Mouse (Mus musculus) small intestine, adult 2 months (tissue): ENCODE results near the gene Tpcn1. TPM values are rescaled to one million over a fixed set of nuclear protein-coding genes. Genes with fewer than 3 reads are reported as not detected.
A peak's percentile ranks its signal among the peaks of the same experiment; 100 is the strongest.

Source experiments
- H3K27ac ChIP-seq: fragments of 200-500 bp; 2 replicates; pipeline ENCODE4 v1.5.1; 2012; ENCODE audit warnings: low read depth, low read length, control low read depth, inconsistent platforms; ENCODE audit not compliant: insufficient read depth
- H3K27me3 ChIP-seq: fragments of 200-500 bp; 2 replicates; pipeline ENCODE4 v1.6.1; 2012; ENCODE audit warnings: mild to moderate bottlenecking, moderate library complexity, low read length, inconsistent platforms; ENCODE audit not compliant: control insufficient read depth, insufficient read depth
- H3K36me3 ChIP-seq: fragments of 200-500 bp; 2 replicates; pipeline ENCODE4 v1.6.1; 2012; ENCODE audit warnings: mild to moderate bottlenecking, low read length, control low read depth, inconsistent platforms; ENCODE audit not compliant: control insufficient read depth, insufficient read depth
- H3K4me1 ChIP-seq: fragments of 200-500 bp; 2 replicates; pipeline ENCODE4 v1.6.1; 2012; ENCODE audit warnings: low read length, inconsistent platforms, mixed read lengths; ENCODE audit not compliant: control insufficient read depth, insufficient read depth, insufficient read length
- H3K4me3 ChIP-seq: fragments of 200-500 bp; 2 replicates; pipeline ENCODE4 v1.5.1; 2012; ENCODE audit warnings: low read depth, mild to moderate bottlenecking, control low read depth, inconsistent platforms, low read length, moderate library complexity
- CTCF ChIP-seq: fragments of 200-500 bp; IDR thresholded peaks from 2 replicates; pipeline ENCODE4 v1.5.1; 2012; ENCODE audit warnings: low read depth, mild to moderate bottlenecking, control low read depth, inconsistent platforms, low read length, moderate library complexity, mixed read lengths; ENCODE audit not compliant: insufficient replicate concordance, insufficient read length; ENCODE audit errors: extremely low read depth
- POLR2A ChIP-seq: fragments of 200-500 bp; IDR thresholded peaks from 2 replicates; pipeline ENCODE4 v1.6.1; 2012; ENCODE audit warnings: low read depth, mild to moderate bottlenecking, control low read depth, inconsistent platforms, low read length, moderate library complexity
- WGBS: fragments of 180-500 bp; shearing (Covaris S2); methylation state at CpG from one replicate; pipeline ENCODE4 v1.1.7; 2018; 5-methylcytosine and 5-hydroxymethylcytosine counted together
- polyA plus RNA-seq: library from polyadenylated mRNA; depleted of rRNA; stranded (reverse); fragments of >200 nt; gene quantifications from 2 replicates; pipeline ENCODE4 v1.2.3, GENCODE M21; 2012

Tpcn1 gene
- polyA plus RNA-seq, 1 experiment: 115 TPM

- Histone ChIP-seq H3K27ac (no peak overlapping the region), H3K4me3 (no peak overlapping the region), H3K27me3 (no peaks in the 10 kb centered on the region), H3K36me3 (peaks cover 60% of the 10 kb centered on the region), H3K4me1 (peaks cover 3% of the 10 kb centered on the region; the same call in 1 of the 2 replicates)
- TF ChIP-seq POLR2A (no peak), CTCF (peak; percentile 84)
- 21% methylated on average over 5 of the region's 5 CpGs for WGBS
Measured at GRCm38 (mm10) chr5:120619201-120619600, 30.7 kb upstream of the Tpcn1 start.

GRCm38 (mm10) chr5:120618778-120619177 is 30.3 kb upstream of the Tpcn1 start:
- no peak overlapping the region for H3K27ac ChIP-seq

GRCm38 (mm10) chr5:120615903-120616302 is 27.4 kb upstream of the Tpcn1 start:
- Histone ChIP-seq H3K27ac (no peak overlapping the region), H3K36me3 (peaks cover 28% of the 10 kb centered on the region), H3K4me3 (no peak overlapping the region), H3K27me3 (no peaks in the 10 kb centered on the region), H3K4me1 (peaks cover 7% of the 10 kb centered on the region)
- TF ChIP-seq CTCF: peak; percentile 24; the same call in 1 of the 2 replicates
- no peak for TF ChIP-seq POLR2A
- WGBS: over 99% methylated on average over 4 of the region's 4 CpGs

More at GRCm38 (mm10) chr5:120618778-120619177, 30.3 kb upstream of the Tpcn1 start:
- Histone ChIP-seq H3K36me3 (peaks cover 56% of the 10 kb centered on the region), H3K4me3 (no peak overlapping the region), H3K4me1 (peaks cover 3% of the 10 kb centered on the region), H3K27me3 (no peaks in the 10 kb centered on the region)
- WGBS: 82% methylated on average over 12 of the region's 12 CpGs
- TF ChIP-seq CTCF: no peak
- no peak for TF ChIP-seq POLR2A

- Histone ChIP-seq H3K27me3 (no peaks in the 10 kb centered on the region), H3K4me1 (peaks cover 7% of the 10 kb centered on the region), H3K4me3 (peak overlapping the region; percentile 78), H3K36me3 (peaks cover 6% of the 10 kb centered on the region; the same call in 1 of the 2 replicates), H3K27ac (peak overlapping the region; percentile 92)
- TF ChIP-seq POLR2A: peak; percentile 65; the same call in 1 of the 2 replicates
- no peak for TF ChIP-seq CTCF
- WGBS: 1% methylated on average over 69 of the region's 69 CpGs
Measured at GRCm38 (mm10) chr5:120612822-120613604, 24.5 kb upstream of the Tpcn1 start.

- peak within 1 kb of the TSS; percentile 78 for H3K4me3 ChIP-seq
- H3K27ac ChIP-seq: peak within 1 kb of the TSS; percentile 92
- H3K4me1 ChIP-seq: peaks cover 7% of the 10 kb centered on the region
- no peaks in the 10 kb centered on the region for H3K27me3 ChIP-seq
- no peak for TF ChIP-seq CTCF
- TF ChIP-seq POLR2A: peak; percentile 12
- whole genome bisulfite sequencing: 1% methylated on average over 22 of the region's 22 CpGs
- 0 out of 2 replicates have a peak, but pooled peaks cover 5% of the 10 kb centered on the region for H3K36me3 ChIP-seq
Measured at GRCm38 (mm10) chr5:120612442-120612821, 24.0 kb upstream of the Tpcn1 start, which contains the start of the genes Rita1 and Ddx54. TSS of gene Rita1 (minus strand) at chr5:120612589. TSS of gene Ddx54 (plus strand) at chr5:120612739.

- H3K27me3 ChIP-seq: no peaks in the 10 kb centered on the region
- peak overlapping the region; percentile 75 for H3K4me3 ChIP-seq
- no peaks in the 10 kb centered on the region for H3K36me3 ChIP-seq
- no peak overlapping the region for H3K27ac ChIP-seq
- H3K4me1 ChIP-seq: peaks cover 7% of the 10 kb centered on the region
- TF ChIP-seq POLR2A: no peak
- 38% methylated on average over 8 of the region's 8 CpGs for WGBS
Measured at GRCm38 (mm10) chr5:120611416-120611815, 22.9 kb upstream of the Tpcn1 start.

GRCm38 (mm10) chr5:120610906-120611305 is 22.4 kb upstream of the Tpcn1 start:
- Histone ChIP-seq H3K27me3 (no peaks in the 10 kb centered on the region), H3K36me3 (no peaks in the 10 kb centered on the region), H3K4me3 (no peak overlapping the region), H3K4me1 (peaks cover 7% of the 10 kb centered on the region), H3K27ac (no peak overlapping the region)
- 74% methylated on average over 5 of the region's 5 CpGs for WGBS
- TF ChIP-seq CTCF: no peak
